Mouse (Mus musculus) liver (tissue): ENCODE measurements around the gene Zfp112.
A peak's percentile ranks its signal among the peaks of the same experiment; 100 is the strongest.
"Not testable (repeated sequence)": the region's sequence is repeated elsewhere in the genome, so short reads cannot be mapped to it uniquely, and the experiment has no call there.

Source experiments
- DNase-seq: peaks from one replicate; pipeline ENCODE4 v3.0.0-alpha.2; 2020; ENCODE audit warnings: mixed read lengths

Zfp112 gene

GRCm38 (mm10) chr7:24112156-24112856 is at the start of gene Zfp112:
Gene Zfp112, plus strand, starts transcription at chr7:24112314.
- DNase-seq = peak; percentile 77

DNA sequence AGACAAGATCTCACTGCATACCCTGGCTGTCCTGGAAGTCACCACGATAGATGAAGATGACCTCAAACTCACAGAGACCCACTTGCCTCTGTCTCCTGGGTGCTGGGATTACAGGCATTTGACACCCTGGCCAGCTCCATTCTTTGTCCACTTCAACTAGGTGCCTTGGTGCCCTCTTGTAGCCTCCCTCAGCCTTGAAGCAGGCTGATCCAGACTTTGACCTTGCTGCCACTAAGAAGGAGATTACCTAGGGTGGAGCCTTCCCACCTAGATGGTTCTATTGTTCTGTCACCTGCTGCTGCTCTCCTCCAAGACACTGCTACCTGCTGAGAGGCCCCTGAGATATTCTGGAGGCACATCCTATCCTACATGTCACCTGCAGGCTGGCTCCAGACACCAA is 37.7 kb upstream of the Zfp112 start:
- not testable (repeated sequence) for DNase-seq

DNA sequence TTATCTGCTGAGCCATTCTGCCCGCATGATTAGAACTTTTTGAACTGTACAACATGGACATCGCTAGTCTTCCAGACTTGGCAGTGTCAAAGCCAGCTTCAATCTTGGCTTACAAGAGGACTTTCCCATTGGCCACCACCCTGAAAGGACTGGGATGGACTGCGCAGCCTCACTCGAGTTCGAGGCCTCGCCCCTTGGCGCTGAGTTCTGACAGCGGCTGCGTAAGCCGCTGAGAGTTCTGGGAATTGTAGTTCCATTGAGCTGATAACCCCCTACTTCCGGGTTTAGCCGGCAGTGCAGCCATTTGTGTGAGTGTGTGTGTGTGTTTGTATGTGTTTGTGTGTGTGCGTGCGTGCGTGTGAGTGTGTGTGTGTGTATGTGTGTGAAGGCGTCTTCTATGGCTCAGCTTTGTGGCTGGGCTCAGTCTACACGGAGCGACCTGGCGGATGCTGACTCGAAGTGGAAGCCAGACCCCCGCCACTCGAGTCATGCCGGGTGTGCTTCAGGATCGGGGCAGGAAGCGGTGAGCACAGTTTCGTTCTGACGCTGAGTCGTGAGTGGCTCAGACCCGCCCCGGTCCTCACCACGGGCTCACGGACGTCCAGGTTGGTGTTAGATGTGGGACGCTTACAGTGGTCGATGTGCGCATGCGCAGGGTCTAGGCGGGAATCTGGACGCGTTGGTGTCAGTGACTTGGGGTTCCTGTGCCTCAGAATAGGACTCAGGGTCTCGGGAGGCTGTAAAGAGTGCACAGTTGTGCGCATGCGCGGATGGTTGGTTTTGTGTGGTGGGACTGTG is 30.3 kb upstream of the Zfp112 start, which contains the start of gene Zfp180:
TSS of gene Zfp180 (plus strand) at position 291 of the 798 bp plus-strand sequence.
- peak; percentile 94 for DNase-seq

GRCm38 (mm10) chr7:24082457-24083235 is 29.5 kb upstream of the Zfp112 start:
- peak; percentile 48 for DNase-seq

- no peak for DNase-seq
Measured at GRCm38 (mm10) chr7:24086871-24087270, 25.2 kb upstream of the Zfp112 start.

GRCm38 (mm10) chr7:24087485-24088125 is 24.5 kb upstream of the Zfp112 start:
- no peak for DNase-seq

- DNase-seq = no peak
Measured at GRCm38 (mm10) chr7:24104403-24104802, 7.7 kb upstream of the Zfp112 start.

- no peak for DNase-seq
Measured at GRCm38 (mm10) chr7:24105144-24105703, 6.9 kb upstream of the Zfp112 start.

GRCm38 (mm10) chr7:24110839-24111238 is 1.3 kb upstream of the Zfp112 start:
- DNase-seq = no peak

GRCm38 (mm10) chr7:24111772-24112155 is 350 bp upstream of the Zfp112 start:
- DNase-seq = no peak

DNA sequence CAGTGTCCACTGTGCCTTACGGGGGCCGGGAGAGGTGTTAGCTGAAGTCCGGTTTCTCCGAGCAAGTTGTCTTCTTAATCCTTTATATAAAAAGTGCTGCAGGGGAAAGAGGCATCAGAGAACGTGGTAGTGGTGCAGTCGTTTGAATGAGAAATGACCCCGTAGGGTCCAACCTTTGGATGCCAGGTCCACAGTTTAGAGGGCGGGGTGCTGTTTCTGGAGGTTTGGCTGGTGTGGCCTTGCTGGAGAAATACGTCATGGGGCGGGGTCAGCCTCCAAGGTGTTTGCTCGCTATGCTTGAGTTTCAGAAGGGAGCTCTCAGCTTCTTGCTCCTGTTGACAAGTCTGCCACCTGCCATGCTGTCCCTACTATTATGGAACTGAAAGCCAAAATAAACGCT is 887 bp downstream of the Zfp112 start:
- DNase-seq = peak; percentile 67

GRCm38 (mm10) chr7:24116655-24117054 is 4.5 kb downstream of the Zfp112 start:
- DNase-seq = no peak

DNA sequence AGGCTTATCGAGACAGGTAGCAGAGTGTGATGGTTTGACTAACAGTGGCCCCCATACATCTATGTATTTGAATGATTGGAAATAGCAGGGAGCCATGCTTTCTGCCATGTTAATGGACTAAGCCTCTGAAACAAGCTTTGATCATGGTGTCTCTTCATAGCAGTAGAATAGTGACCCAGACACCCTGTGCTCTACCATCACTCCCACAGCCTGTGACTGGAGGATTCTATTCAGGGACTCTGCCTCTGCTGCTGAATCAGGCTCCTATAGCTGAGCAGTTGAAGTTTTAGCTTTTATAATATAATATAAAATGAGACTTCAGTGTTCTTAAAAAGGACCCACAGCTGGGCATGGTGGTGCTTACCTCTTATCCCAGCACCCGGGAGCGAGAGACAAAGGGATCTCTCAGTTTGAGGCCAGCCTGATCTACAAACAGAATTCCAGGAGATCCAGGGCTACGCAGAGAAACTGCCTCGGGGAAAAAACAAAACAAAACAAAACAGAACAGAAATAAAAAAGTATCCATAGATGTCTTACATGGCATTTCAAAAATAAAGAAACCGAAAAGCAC is 21.4 kb downstream of the Zfp112 start:
- DNase-seq = no peak

GRCm38 (mm10) chr7:24133996-24134828 is 22.1 kb downstream of the Zfp112 start, which contains the start of gene Zfp235:
Gene Zfp235, plus strand, starts transcription at chr7:24134169.
- peak; percentile 85 for DNase-seq

DNA sequence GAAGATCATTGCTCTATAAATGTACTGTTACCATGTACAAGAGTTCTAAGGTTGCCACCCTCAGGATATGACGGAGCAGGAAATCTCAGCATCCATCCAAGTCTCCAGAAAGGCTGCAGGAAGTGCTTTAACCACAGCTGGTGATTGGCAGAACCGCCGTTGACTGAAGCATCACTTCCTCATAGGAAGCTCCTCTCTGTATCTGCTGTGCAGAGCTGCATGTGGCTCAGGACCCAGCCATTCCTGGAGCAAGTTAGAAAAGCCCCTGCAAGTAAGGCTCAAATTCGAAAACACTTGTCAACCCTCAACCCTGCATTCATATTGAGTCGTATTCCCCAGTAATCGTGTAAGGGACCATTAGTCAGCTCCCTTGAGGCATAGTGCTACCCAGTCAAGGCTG is 30.5 kb downstream of the Zfp112 start:
- no peak for DNase-seq

GRCm38 (mm10) chr7:24153272-24153671 is 41.2 kb downstream of the Zfp112 start:
- DNase-seq = peak; percentile 14

GRCm38 (mm10) chr7:24172191-24172590 is 60.1 kb downstream of the Zfp112 start:
- no peak for DNase-seq

DNA sequence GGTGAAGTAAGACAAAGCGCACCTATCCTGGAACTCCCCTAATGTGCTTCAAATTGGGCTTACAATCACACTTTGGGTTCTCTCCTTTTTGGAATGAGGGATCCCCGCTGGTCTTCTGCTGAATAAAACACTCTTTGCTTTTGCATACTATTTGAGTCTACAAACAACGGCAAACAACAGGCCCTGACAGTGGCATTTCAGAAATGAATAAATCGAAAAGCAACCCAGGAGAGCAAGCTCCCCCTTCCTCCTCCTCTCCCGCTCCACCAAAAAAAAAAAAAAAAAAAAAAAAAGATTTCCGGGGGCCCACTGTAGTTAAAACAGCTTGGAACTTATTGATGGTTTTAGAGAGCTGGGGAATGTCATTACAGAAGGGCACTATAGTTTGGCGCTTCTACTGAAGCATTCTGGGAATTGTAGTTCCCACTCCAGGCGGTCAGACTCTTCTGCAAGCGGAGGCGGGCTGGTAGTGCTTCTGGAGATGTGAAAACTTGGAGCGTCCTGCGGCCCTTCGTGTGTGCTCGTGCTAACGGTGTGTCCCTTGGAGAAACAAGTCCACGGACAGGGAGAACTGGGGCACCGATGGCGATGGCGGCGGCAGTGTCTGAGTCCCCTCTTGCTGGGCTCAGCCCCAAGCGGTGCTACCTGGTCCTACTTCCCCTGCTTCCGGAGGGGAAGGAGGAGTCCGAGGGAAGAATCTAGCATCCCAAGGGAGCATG is 62.7 kb downstream of the Zfp112 start, which contains the start of gene Zfp114:
TSS of gene Zfp114 (plus strand) at position 443 of the 719 bp plus-strand sequence.
- peak; percentile 47 for DNase-seq

DNA sequence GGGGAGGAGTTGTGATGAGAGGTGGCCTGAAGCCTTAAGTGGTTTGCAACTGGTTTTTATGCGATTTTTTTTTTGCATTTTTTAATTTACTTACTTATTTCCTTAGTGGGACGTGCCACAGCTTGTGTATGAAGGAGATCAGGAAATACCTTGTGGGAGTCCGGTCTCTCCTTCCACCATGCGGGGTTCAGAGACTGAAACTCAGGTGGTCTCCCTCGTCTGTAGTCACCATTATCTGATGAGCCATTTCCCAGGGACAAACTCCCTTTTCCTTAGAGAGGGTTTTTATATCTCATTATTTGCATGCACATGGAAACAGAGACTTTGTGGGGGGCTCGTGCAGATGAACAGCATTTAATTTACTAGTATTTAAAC is 63.2 kb downstream of the Zfp112 start:
- DNase-seq = no peak
